Mouse (Mus musculus) intestine, postnatal 0 days (tissue): Measurements from ENCODE around the gene Srbd1. TPM values are rescaled to one million over a fixed set of nuclear protein-coding genes. Genes with fewer than 3 reads are reported as not detected.

Experiments
- ATAC-seq: fragments of 200-750 bp; cut with Nextera tagmentation; 2 replicates; pipeline ENCODE4 v1.8.0; 2017; ENCODE audit warnings: mild to moderate bottlenecking, moderate TSS enrichment, moderate library complexity
- H3K27ac ChIP-seq: fragments of 300-500 bp; sonication (generic); 2 replicates; pipeline ENCODE4 v1.5.1; 2014; ENCODE audit warnings: mild to moderate bottlenecking, low read depth, low read length, moderate library complexity
- H3K27me3 ChIP-seq: fragments of 300-500 bp; sonication (generic); replicated peaks from 2 replicates; pipeline ENCODE4 v1.6.1; 2014; ENCODE audit warnings: low read length, mixed read lengths; ENCODE audit not compliant: control insufficient read depth, insufficient read depth
- H3K36me3 ChIP-seq: fragments of 300-500 bp; sonication (generic); 2 replicates; pipeline ENCODE4 v1.6.1; 2014; ENCODE audit warnings: mild to moderate bottlenecking, moderate library complexity; ENCODE audit not compliant: control insufficient read depth, insufficient read depth
- H3K4me1 ChIP-seq: fragments of 300-500 bp; sonication (generic); replicated peaks from 2 replicates; pipeline ENCODE4 v1.6.1; 2014; ENCODE audit warnings: antibody characterized with exemption, low read length, mixed read lengths; ENCODE audit not compliant: control insufficient read depth, insufficient read depth
- H3K4me2 ChIP-seq: fragments of 300-500 bp; sonication (generic); replicated peaks from 2 replicates; pipeline ENCODE4 v1.6.1; 2014; ENCODE audit warnings: low read depth, mild to moderate bottlenecking, moderate library complexity
- H3K4me3 ChIP-seq: fragments of 300-500 bp; sonication (generic); 2 replicates; pipeline ENCODE4 v1.5.1; 2014; ENCODE audit warnings: low read depth, low read length
- H3K9ac ChIP-seq: fragments of 300-500 bp; sonication (generic); 2 replicates; pipeline ENCODE4 v1.6.1; 2014; ENCODE audit warnings: mild to moderate bottlenecking, low read depth, low read length
- H3K9me3 ChIP-seq: fragments of 300-500 bp; sonication (generic); 2 replicates; pipeline ENCODE4 v1.6.1; 2016; ENCODE audit warnings: mixed run types; ENCODE audit not compliant: control insufficient read depth
- CTCF ChIP-seq: sonication (generic); IDR thresholded peaks from 2 replicates; pipeline ENCODE4 v1.5.1; 2016; ENCODE audit warnings: low read depth, mild to moderate bottlenecking, control low read depth, antibody characterized with exemption, moderate library complexity
- WGBS: fragments of 180-500 bp; shearing (Covaris S2); extraction: QIAGEN DNeasy Blood & Tissue Kit; methylation state at CpG from one replicate; pipeline ENCODE4 v1.1.7; 2014; 5-methylcytosine and 5-hydroxymethylcytosine counted together
- polyA plus RNA-seq: library from polyadenylated mRNA; unstranded; fragments of >200 nt; fragmentation: Nextera tagmentation; extraction: Ambion mirVana; gene quantifications from 2 replicates; pipeline ENCODE4 v1.2.1, GENCODE M21; 2015

Gene Srbd1
- polyA plus RNA-seq, 1 experiment from 2014 or later, result 3.6 TPM

- no peaks in the 10 kb centered on the region for H3K9me3 ChIP-seq
- no peak for ATAC-seq
- H3K4me2 ChIP-seq, result no peak overlapping the region
- no peaks in the 10 kb centered on the region for H3K27me3 ChIP-seq
- no peak overlapping the region for H3K4me3 ChIP-seq
- no peak overlapping the region for H3K9ac ChIP-seq
- no peak for TF ChIP-seq CTCF
- no peaks in the 10 kb centered on the region for H3K4me1 ChIP-seq
- no peak overlapping the region for H3K27ac ChIP-seq
- WGBS, result 91% methylated on average over 8 of the region's 8 CpGs
- H3K36me3 ChIP-seq, result no peaks in the 10 kb centered on the region
Measured at GRCm38 (mm10) chr17:85974591-85974990, 170.4 kb downstream of the Srbd1 start.

GRCm38 (mm10) chr17:85971120-85971519 lies 173.9 kb downstream of the Srbd1 start:
- no peaks in the 10 kb centered on the region for H3K27me3 ChIP-seq
- no peak for ATAC-seq
- no peak overlapping the region for H3K27ac ChIP-seq
- H3K4me2 ChIP-seq, result no peak overlapping the region
- H3K4me1 ChIP-seq, result no peaks in the 10 kb centered on the region
- no peaks in the 10 kb centered on the region for H3K36me3 ChIP-seq
- H3K9me3 ChIP-seq, result no peaks in the 10 kb centered on the region
- WGBS, result 45% methylated on average over 4 of the region's 4 CpGs
- no peak overlapping the region for H3K9ac ChIP-seq
- no peak for TF ChIP-seq CTCF
- H3K4me3 ChIP-seq, result no peak overlapping the region

- H3K4me2 ChIP-seq, result no peak overlapping the region
- WGBS, result 65% methylated on average over 6 of the region's 6 CpGs
- ATAC-seq, result no peak
- no peak for TF ChIP-seq CTCF
- no peaks in the 10 kb centered on the region for H3K27me3 ChIP-seq
- no peak overlapping the region for H3K9ac ChIP-seq
- no peaks in the 10 kb centered on the region for H3K9me3 ChIP-seq
- no peak overlapping the region for H3K27ac ChIP-seq
- no peaks in the 10 kb centered on the region for H3K36me3 ChIP-seq
- no peaks in the 10 kb centered on the region for H3K4me1 ChIP-seq
- no peak overlapping the region for H3K4me3 ChIP-seq
Measured at GRCm38 (mm10) chr17:85961653-85962052, 183.3 kb downstream of the Srbd1 start.

- H3K4me3 ChIP-seq, result no peak overlapping the region
- TF ChIP-seq CTCF, result no peak
- H3K9ac ChIP-seq, result no peak overlapping the region
- H3K9me3 ChIP-seq, result no peaks in the 10 kb centered on the region
- ATAC-seq, result no peak
- H3K4me2 ChIP-seq, result no peak overlapping the region
- no peak overlapping the region for H3K27ac ChIP-seq
- no peaks in the 10 kb centered on the region for H3K36me3 ChIP-seq
- no peaks in the 10 kb centered on the region for H3K27me3 ChIP-seq
- WGBS, result 64% methylated on average over 2 of the region's 2 CpGs
- no peaks in the 10 kb centered on the region for H3K4me1 ChIP-seq
Measured at GRCm38 (mm10) chr17:85951771-85952170, 193.2 kb downstream of the Srbd1 start.

- H3K4me2 ChIP-seq, result no peak overlapping the region
- no peak overlapping the region for H3K9ac ChIP-seq
- WGBS, result 64% methylated on average over 14 of the region's 14 CpGs
Measured at GRCm38 (mm10) chr17:85949919-85950505, 195.0 kb downstream of the Srbd1 start.

GRCm38 (mm10) chr17:85948911-85949909 lies 195.8 kb downstream of the Srbd1 start:
- no peak for TF ChIP-seq CTCF
- WGBS, result 67% methylated on average over 11 of the region's 11 CpGs

More at GRCm38 (mm10) chr17:85949919-85950505, 195.0 kb downstream of the Srbd1 start:
- no peak for ATAC-seq
- Histone ChIP-seq H3K9me3 (no peaks in the 10 kb centered on the region), H3K4me3 (no peak overlapping the region), H3K27ac (no peak overlapping the region), H3K36me3 (no peaks in the 10 kb centered on the region), H3K4me1 (no peaks in the 10 kb centered on the region), H3K27me3 (no peaks in the 10 kb centered on the region)
- no peak for TF ChIP-seq CTCF

More at GRCm38 (mm10) chr17:85948911-85949909, 195.8 kb downstream of the Srbd1 start:
- no peak for ATAC-seq
- no peak overlapping the region for H3K4me3 ChIP-seq
- H3K27me3 ChIP-seq, result no peaks in the 10 kb centered on the region
- H3K36me3 ChIP-seq, result no peaks in the 10 kb centered on the region
- H3K4me2 ChIP-seq, result no peak overlapping the region
- H3K4me1 ChIP-seq, result no peaks in the 10 kb centered on the region
- H3K27ac ChIP-seq, result no peak overlapping the region
- H3K9ac ChIP-seq, result no peak overlapping the region
- H3K9me3 ChIP-seq, result no peaks in the 10 kb centered on the region
